Mouse (Mus musculus) myocyte (in vitro differentiated cells): ENCODE results near the gene Hoxd11. TPM values are rescaled to one million over a fixed set of nuclear protein-coding genes. Genes with fewer than 3 reads are reported as not detected.

Experiments used
- H3K27me3 ChIP-seq: one replicate; pipeline ENCODE4 v1.6.1; 2011; ENCODE audit not compliant: control insufficient read depth, insufficient read depth, insufficient read length
- H3K36me3 ChIP-seq: one replicate; pipeline ENCODE4 v1.6.1; 2011; ENCODE audit not compliant: control insufficient read depth, insufficient read depth
- H3K4me2 ChIP-seq: one replicate; pipeline ENCODE4 v1.6.1; 2011; ENCODE audit warnings: low read depth, control low read depth
- H3K4me3 ChIP-seq: one replicate; pipeline ENCODE4 v1.5.1; 2011; ENCODE audit warnings: mild to moderate bottlenecking, control low read depth, moderate library complexity
- H3K79me2 ChIP-seq: one replicate; pipeline ENCODE4 v1.6.1; 2011; ENCODE audit not compliant: control insufficient read depth, insufficient read depth
- H3ac ChIP-seq: one replicate; pipeline ENCODE4 v1.6.1; 2011; ENCODE audit not compliant: control insufficient read depth, insufficient read length
- CEBPB ChIP-seq: IDR thresholded peaks from 2 replicates; pipeline ENCODE4 v1.6.1; 2011; ENCODE audit warnings: mild to moderate bottlenecking, moderate library complexity; ENCODE audit not compliant: poor library complexity, insufficient read depth, severe bottlenecking
- E2F4 ChIP-seq: IDR thresholded peaks from one replicate; pipeline ENCODE4 v1.6.1; 2011; ENCODE audit warnings: mild to moderate bottlenecking, control low read depth, moderate library complexity; ENCODE audit not compliant: insufficient read depth
- MAX ChIP-seq: IDR thresholded peaks from one replicate; pipeline ENCODE4 v1.6.1; 2011; ENCODE audit warnings: low read depth, mild to moderate bottlenecking, control low read depth
- MYOD1 ChIP-seq, 3 experiments: IDR thresholded peaks; one replicate each; pipeline ENCODE4 v1.6.1; 2011; ENCODE audit warnings: control low read depth in 2 of 3, low read depth in 2 of 3, mild to moderate bottlenecking in 2 of 3, moderate library complexity in 1 of 3; ENCODE audit not compliant: insufficient read length in 2 of 3, control insufficient read depth in 1 of 3
- MYOG ChIP-seq, 3 experiments: IDR thresholded peaks; one replicate each; pipeline ENCODE4 v1.6.1; 2011; ENCODE audit warnings: control low read depth in 2 of 3, low read depth in 2 of 3, mild to moderate bottlenecking in 2 of 3; ENCODE audit not compliant: insufficient read length in 2 of 3, control insufficient read depth in 1 of 3, insufficient read depth in 1 of 3
- POLR2A ChIP-seq: IDR thresholded peaks from one replicate; pipeline ENCODE4 v1.6.1; 2011; ENCODE audit warnings: low read depth, mild to moderate bottlenecking, control low read depth, moderate library complexity; ENCODE audit not compliant: insufficient read length
- POLR2AphosphoS2 ChIP-seq: IDR thresholded peaks from one replicate; pipeline ENCODE4 v1.6.1; 2011; ENCODE audit warnings: low read depth, control low read depth; ENCODE audit not compliant: insufficient read length
- REST ChIP-seq: IDR thresholded peaks from one replicate; pipeline ENCODE4 v1.6.1; 2011; ENCODE audit warnings: mild to moderate bottlenecking, control low read depth, moderate library complexity; ENCODE audit not compliant: insufficient read depth, insufficient read length
- SRF ChIP-seq: IDR thresholded peaks from one replicate; pipeline ENCODE4 v1.6.1; 2011; ENCODE audit warnings: low read depth; ENCODE audit not compliant: control insufficient read depth, insufficient read length
- TCF12 ChIP-seq: IDR thresholded peaks from one replicate; pipeline ENCODE4 v1.6.1; 2011; ENCODE audit warnings: mild to moderate bottlenecking, control low read depth; ENCODE audit not compliant: poor library complexity, insufficient read depth, severe bottlenecking
- TCF3 ChIP-seq: IDR thresholded peaks from one replicate; pipeline ENCODE4 v1.6.1; 2011; ENCODE audit warnings: low read depth, control low read depth; ENCODE audit not compliant: insufficient read length
- USF1 ChIP-seq: IDR thresholded peaks from one replicate; pipeline ENCODE4 v1.6.1; 2011; ENCODE audit warnings: low read depth, mild to moderate bottlenecking, control low read depth, moderate library complexity
- polyA plus RNA-seq: library from polyadenylated mRNA; unstranded; fragments of >200 nt; fragmentation: generic; extraction: Trizol; gene quantifications from one replicate; pipeline ENCODE4 v1.2.1, GENCODE M21; 2012; ENCODE audit warnings: missing spikeins

Gene Hoxd11
- polyA plus RNA-seq, 1 experiment, result not detected

DNA sequence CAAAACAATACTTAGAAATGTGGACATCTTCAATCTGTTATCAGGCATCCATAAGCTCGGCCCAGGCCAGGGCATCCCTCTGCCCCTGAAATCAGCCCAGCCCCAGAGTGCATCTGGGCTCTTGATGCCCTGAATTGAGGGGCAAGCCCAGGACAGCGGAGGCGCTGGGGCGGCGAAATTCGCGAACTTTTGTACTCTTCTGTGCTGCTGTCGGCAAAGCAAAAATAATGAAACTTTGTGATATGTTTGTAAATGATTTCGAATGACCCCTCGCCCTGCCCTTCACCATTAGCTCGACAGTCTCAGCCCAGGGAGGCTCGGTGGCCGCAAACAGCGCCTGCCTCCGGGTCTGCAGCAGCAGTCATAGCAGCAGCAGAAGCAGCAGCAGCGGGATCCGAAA is 45.8 kb downstream of the Hoxd11 start:
- Histone ChIP-seq H3K4me2 (no peak overlapping the region), H3K4me3 (no peak overlapping the region), H3K36me3 (no peaks in the 10 kb centered on the region), H3K79me2 (no peaks in the 10 kb centered on the region), H3K27me3 (peaks cover 70% of the 10 kb centered on the region), H3ac (no peak overlapping the region)
- TF ChIP-seq TCF12, result no peak
- TF ChIP-seq REST, result no peak
- TF ChIP-seq TCF3, result no peak
- TF ChIP-seq USF1, result no peak
- no peak for TF ChIP-seq E2F4
- TF ChIP-seq POLR2AphosphoS2, result no peak
- no peak for TF ChIP-seq MAX
- no peak for TF ChIP-seq SRF
- no peak for TF ChIP-seq MYOG (IDR thresholded peaks at IDR 0.05; ENCODE audit: control insufficient read depth in 1 of 3, insufficient read depth in 1 of 3, insufficient read length in 2 of 3, low read depth in 2 of 3)
- TF ChIP-seq POLR2A, result no peak
- no peak for TF ChIP-seq MYOD1 (IDR thresholded peaks at IDR 0.05; ENCODE audit: control insufficient read depth in 1 of 3, insufficient read length in 2 of 3, low read depth in 2 of 3)
- no peak for TF ChIP-seq CEBPB

DNA sequence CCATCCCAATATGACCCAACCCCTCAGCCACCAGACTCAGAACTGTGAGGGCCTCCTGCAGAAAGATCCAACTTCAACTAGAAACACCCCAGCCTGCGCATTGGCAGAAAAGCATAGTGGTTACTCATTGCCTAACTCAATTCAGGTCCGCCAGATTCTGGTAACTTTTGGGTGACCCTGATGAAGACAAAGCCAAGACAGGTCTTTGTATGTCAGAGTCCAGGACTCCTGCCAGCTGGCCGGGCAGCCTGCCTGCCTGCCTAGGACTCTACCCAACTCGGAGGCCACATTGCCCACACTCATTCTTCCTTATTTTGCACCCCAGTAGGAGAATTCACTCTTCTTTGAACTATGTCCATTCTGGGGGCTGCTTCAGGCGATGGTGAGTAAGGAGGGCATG is 47.2 kb downstream of the Hoxd11 start, which contains the start of gene Gm28230:
Gm28230 (plus strand) TSS at position 178 of the 400 bp plus-strand sequence.
- Histone ChIP-seq H3K36me3 (no peaks in the 10 kb centered on the region), H3ac (no peak within 1 kb of the TSS), H3K27me3 (peaks cover 64% of the 10 kb centered on the region), H3K4me2 (no peak within 1 kb of the TSS), H3K79me2 (no peaks in the 10 kb centered on the region), H3K4me3 (no peak within 1 kb of the TSS)
- no peak for TF ChIP-seq E2F4
- TF ChIP-seq USF1, result no peak
- TF ChIP-seq MYOG (IDR thresholded peaks at IDR 0.05; ENCODE audit: control insufficient read depth in 1 of 3, insufficient read depth in 1 of 3, insufficient read length in 2 of 3, low read depth in 2 of 3), result no peak
- TF ChIP-seq CEBPB, result no peak
- no peak for TF ChIP-seq TCF3
- TF ChIP-seq POLR2A, result no peak
- no peak for TF ChIP-seq SRF
- no peak for TF ChIP-seq MAX
- TF ChIP-seq REST, result no peak
- TF ChIP-seq TCF12, result no peak
- no peak for TF ChIP-seq MYOD1 (IDR thresholded peaks at IDR 0.05; ENCODE audit: control insufficient read depth in 1 of 3, insufficient read length in 2 of 3, low read depth in 2 of 3)
- no peak for TF ChIP-seq POLR2AphosphoS2

DNA sequence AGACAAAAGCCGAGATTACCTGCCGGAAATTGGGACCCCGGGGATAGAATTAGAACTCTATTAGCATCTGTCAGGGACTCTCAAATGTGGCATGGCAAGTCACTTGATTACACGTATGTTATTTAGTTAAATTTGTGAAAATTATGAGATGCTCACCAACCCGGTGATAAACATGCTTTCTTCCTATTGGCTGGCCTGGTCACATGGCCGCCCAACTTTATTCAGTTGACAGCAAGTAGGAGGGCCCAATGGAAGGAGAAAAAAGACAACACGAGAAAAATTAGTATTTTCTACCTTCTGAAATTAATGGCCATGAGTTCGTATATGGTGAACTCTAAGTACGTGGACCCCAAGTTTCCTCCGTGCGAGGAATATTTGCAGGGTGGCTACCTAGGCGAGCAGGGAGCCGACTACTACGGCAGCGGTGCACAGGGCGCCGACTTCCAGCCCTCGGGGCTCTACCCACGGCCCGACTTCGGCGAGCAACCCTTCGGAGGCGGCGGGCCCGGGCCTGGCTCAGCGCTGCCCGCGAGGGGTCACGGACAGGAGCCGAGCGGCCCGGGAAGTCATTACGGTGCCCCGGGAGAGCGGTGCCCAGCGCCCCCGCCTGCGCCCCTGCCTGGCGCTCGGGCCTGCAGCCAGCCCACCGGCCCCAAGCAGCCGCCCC is 47.7 kb downstream of the Hoxd11 start:
- no peak for TF ChIP-seq TCF12
- no peaks in the 10 kb centered on the region for H3K36me3 ChIP-seq
- H3K79me2 ChIP-seq, result no peaks in the 10 kb centered on the region
- H3K4me2 ChIP-seq, result no peak overlapping the region
- no peak overlapping the region for H3ac ChIP-seq
- no peak overlapping the region for H3K4me3 ChIP-seq
- H3K27me3 ChIP-seq, result peaks cover 62% of the 10 kb centered on the region

GRCm38 (mm10) chr2:74727640-74728302 is 48.4 kb downstream of the Hoxd11 start:
- Histone ChIP-seq H3K27me3 (peaks cover 64% of the 10 kb centered on the region), H3ac (no peak overlapping the region), H3K79me2 (no peaks in the 10 kb centered on the region), H3K4me2 (no peak overlapping the region), H3K4me3 (no peak overlapping the region), H3K36me3 (no peaks in the 10 kb centered on the region)
- no peak for TF ChIP-seq POLR2AphosphoS2
- TF ChIP-seq TCF12, result no peak
- no peak for TF ChIP-seq MAX
- no peak for TF ChIP-seq MYOG (IDR thresholded peaks at IDR 0.05; ENCODE audit: control insufficient read depth in 1 of 3, insufficient read depth in 1 of 3, insufficient read length in 2 of 3, low read depth in 2 of 3)
- TF ChIP-seq MYOD1 (IDR thresholded peaks at IDR 0.05; ENCODE audit: control insufficient read depth in 1 of 3, insufficient read length in 2 of 3, low read depth in 2 of 3), result no peak
- no peak for TF ChIP-seq CEBPB
- no peak for TF ChIP-seq SRF
- TF ChIP-seq TCF3, result no peak
- no peak for TF ChIP-seq POLR2A
- no peak for TF ChIP-seq REST
- no peak for TF ChIP-seq USF1
